Mouse (Mus musculus): Measurements from ENCODE around the gene Chrna4. TPM values are rescaled to one million over a fixed set of nuclear protein-coding genes. Genes with fewer than 3 reads are reported as not detected.

The Chrna4 gene
- polyA plus RNA-seq (2012; rRNA removed), result 3.5 and 4.2 TPM in 2 replicates

GRCm38 (mm10) chr2:181043437-181043836 is at the start of gene Chrna4:
TSS of gene Chrna4 (minus strand) at chr2:181043546.

GRCm38 (mm10) chr2:180986449-180986848 is 56.9 kb downstream of the Chrna4 start, which contains the start of gene Col20a1:
TSS of gene Col20a1 (plus strand) at chr2:180986535.

Other genes starting within 250 kb of the Chrna4 start
- gene Ythdf1, start 122.6 kb downstream of the Chrna4 start, polyA plus RNA-seq (2012; rRNA removed), result 24.1 and 40.5 TPM in 2 replicates
- gene Birc7, start 114.5 kb downstream of the Chrna4 start, polyA plus RNA-seq (2012; rRNA removed), result not detected in 2 replicates
- 22.7 and 25.8 TPM in 2 replicates for gene Nkain4, start 88.8 kb downstream of the Chrna4 start, polyA plus RNA-seq (2012; rRNA removed)
- gene Arfgap1, start 76.3 kb downstream of the Chrna4 start, polyA plus RNA-seq (2012; rRNA removed), result 84.7 and 89.5 TPM in 2 replicates
- 6.5 and 8.9 TPM in 2 replicates for gene Col20a1, start 57.0 kb downstream of the Chrna4 start, polyA plus RNA-seq (2012; rRNA removed)
- 0.19 TPM in 1 of 2 replicates, not detected in the other for gene Kcnq2, start 91.8 kb upstream of the Chrna4 start, polyA plus RNA-seq (2012; rRNA removed)
- 0.16 and 0.44 TPM in 2 replicates for gene Eef1a2, start 113.5 kb upstream of the Chrna4 start, polyA plus RNA-seq (2012; rRNA removed)
- gene Ppdpf, start 143.7 kb upstream of the Chrna4 start, polyA plus RNA-seq (2012; rRNA removed), result 126 and 156 TPM in 2 replicates
- gene Ptk6, start 159.2 kb upstream of the Chrna4 start, polyA plus RNA-seq (2012; rRNA removed), result 0.07 and 0.08 TPM in 2 replicates
- gene Srms, start 169.6 kb upstream of the Chrna4 start, polyA plus RNA-seq (2012; rRNA removed), result 0.56 and 1.00 TPM in 2 replicates
- gene Fndc11, start 176.5 kb upstream of the Chrna4 start, polyA plus RNA-seq (2012; rRNA removed), result 1.4 and 1.8 TPM in 2 replicates
- gene Helz2, start 198.5 kb upstream of the Chrna4 start, polyA plus RNA-seq (2012; rRNA removed), result 28.3 and 34.1 TPM in 2 replicates
- gene Gmeb2, start 244.5 kb upstream of the Chrna4 start, polyA plus RNA-seq (2012; rRNA removed), result 31.8 and 32.4 TPM in 2 replicates

Measured in ovary, adult 2 months (tissue).